Mouse (Mus musculus): Measurements from ENCODE around the gene Apip.

- TF ChIP-seq CTCF (IDR thresholded peaks at IDR 0.05; ENCODE audit: low read depth) (no peak), EP300 (IDR thresholded peaks at IDR 0.05; ENCODE audit: low read depth) (no peak)
Observed at GRCm38 (mm10) chr2:103070586-103070985, 2.9 kb upstream of the Apip start.
